Mouse (Mus musculus): ENCODE results near the gene Trmt61a. TPM values are rescaled to one million over a fixed set of nuclear protein-coding genes. Genes with fewer than 3 reads are reported as not detected.

The Trmt61a gene
- polyA plus RNA-seq, 1 experiment from 2014 or later = 11.1 TPM

DNA sequence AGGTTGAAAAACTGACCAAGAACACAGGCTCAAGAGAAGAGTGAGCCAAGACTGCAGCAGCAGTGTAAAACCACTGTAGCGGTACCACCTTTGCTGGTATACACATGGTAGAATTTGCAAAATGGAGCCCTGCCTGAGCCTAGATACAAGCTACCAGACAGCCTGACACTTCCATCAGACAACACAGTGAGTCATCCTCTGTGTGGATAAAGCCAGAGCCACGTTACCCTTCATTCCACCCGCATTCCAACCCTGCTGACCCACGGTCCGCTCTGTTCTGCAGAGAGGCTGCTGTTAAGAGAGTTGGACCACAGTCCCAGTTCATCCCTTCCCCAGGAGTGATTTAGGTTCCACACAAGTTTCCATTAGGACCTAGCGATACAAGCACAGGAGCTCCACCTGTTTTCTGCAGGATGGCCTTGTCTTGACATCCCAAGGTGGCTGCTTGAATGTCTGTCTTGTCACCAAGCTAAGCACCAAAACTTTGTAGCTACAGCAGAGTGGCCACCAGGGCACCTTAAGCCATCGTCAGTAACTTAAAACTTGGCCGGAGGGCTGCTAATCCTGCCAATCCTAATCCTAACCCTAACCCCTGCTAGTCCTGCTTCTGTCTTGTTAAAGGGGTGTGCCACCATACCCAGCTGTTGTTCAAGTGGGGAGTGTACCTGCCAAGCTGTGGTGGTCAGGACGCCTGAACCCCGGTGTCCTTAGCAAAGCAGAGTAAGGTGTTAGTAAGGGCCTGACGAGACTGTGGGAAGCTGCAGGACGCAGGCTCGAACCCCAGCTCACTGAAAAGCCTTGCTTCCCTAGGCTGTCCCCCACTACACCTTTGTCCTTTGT, 12.6 kb upstream of the Trmt61a start:
- Histone ChIP-seq H3K4me1 (peaks cover 47% of the 10 kb centered on the region), H3K27ac (peak overlapping the region; percentile 96), H3K4me2 (no peak overlapping the region), H3K9ac (no peak overlapping the region), H3K27me3 (peaks cover 9% of the 10 kb centered on the region), H3K36me3 (peaks cover 7% of the 10 kb centered on the region), H3K9me3 (no peaks in the 10 kb centered on the region), H3K4me3 (no peak overlapping the region)
- WGBS = 74% methylated on average over 13 of the region's 13 CpGs
- ATAC-seq (ENCODE audit: borderline replicate concordance, extremely low read depth, low FRiP score, low TSS enrichment) = no peak

DNA sequence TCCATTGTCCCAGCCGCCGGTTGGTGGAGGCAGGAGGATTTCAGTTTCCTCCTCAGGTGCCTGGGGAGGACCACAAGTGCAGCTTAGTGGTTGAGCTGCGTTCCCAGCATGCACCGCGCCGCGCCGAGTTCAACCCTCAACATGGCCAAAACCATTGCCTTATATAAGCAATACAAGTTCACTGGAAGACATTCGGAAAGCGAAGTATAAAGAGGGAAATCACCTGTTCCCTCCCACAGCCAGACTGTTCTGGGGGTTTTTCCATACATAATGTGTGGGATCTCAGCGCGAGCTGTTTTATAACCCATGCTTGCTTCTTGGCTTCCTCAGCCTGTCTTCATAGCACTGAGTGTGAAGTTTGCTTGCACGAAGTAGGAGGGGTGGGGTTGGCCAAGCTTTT, 11.5 kb upstream of the Trmt61a start:
- 76% methylated on average over 13 of the region's 13 CpGs for WGBS
- peaks cover 19% of the 10 kb centered on the region for H3K27me3 ChIP-seq
- no peak for ATAC-seq (ENCODE audit: borderline replicate concordance, extremely low read depth, low FRiP score, low TSS enrichment)
- H3K27ac ChIP-seq = no peak overlapping the region
- no peak overlapping the region for H3K4me2 ChIP-seq
- no peak overlapping the region for H3K4me3 ChIP-seq
- H3K4me1 ChIP-seq = peaks cover 58% of the 10 kb centered on the region
- H3K9me3 ChIP-seq = no peaks in the 10 kb centered on the region
- no peak overlapping the region for H3K9ac ChIP-seq
- peaks cover 4% of the 10 kb centered on the region for H3K36me3 ChIP-seq

DNA sequence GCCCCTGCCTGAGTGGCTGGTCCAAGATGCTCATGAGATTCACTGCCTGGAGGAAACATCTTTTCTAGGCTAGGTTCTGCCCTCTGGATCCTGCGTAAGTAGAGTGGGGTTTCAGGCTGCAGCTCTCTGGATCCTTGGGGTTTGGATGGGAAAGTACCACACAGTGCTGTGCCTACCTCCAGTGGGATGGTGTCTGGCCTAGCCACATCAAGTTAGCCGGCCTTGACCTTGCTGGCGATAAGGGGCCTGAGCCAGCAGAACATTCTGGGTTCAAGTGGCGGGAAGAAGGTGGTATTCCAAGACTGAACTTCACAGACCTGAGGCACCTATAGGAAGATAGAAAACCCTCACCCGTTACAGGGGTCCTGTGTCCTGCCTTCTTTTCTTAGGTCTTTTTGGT, 10.5 kb upstream of the Trmt61a start:
- 89% methylated on average over 5 of the region's 5 CpGs for WGBS
- Histone ChIP-seq H3K27me3 (peaks cover 29% of the 10 kb centered on the region), H3K27ac (no peak overlapping the region), H3K9me3 (no peaks in the 10 kb centered on the region), H3K36me3 (no peaks in the 10 kb centered on the region; the same call in 1 of the 2 replicates), H3K4me1 (peaks cover 68% of the 10 kb centered on the region), H3K4me3 (no peak overlapping the region), H3K4me2 (no peak overlapping the region), H3K9ac (no peak overlapping the region)
- ATAC-seq (ENCODE audit: borderline replicate concordance, extremely low read depth, low FRiP score, low TSS enrichment) = no peak

DNA sequence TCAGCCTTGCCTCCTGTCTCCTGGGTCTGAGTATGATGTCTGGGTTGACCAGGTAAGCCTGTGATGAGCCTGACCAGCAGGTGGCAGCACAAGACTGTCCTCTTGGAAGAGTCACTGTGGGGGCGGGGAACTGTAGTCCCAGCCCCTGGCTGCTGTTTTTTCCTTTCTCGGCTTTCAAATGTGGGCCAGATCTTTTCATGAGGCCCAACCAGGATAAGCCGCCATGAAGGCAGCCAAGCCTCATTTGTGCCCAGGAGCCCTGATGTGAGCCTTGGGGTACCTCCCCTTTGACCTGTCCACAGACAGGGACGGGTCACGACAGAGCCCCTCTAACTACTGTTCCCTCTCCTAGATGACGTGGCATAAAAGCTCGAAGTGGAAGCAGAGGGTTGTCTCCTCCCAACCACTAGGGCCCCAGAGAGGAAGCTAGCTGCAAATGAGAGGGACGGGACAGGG, 9.4 kb upstream of the Trmt61a start:
- Histone ChIP-seq H3K9ac (peak overlapping the region; percentile 25; the same call in 1 of the 2 replicates), H3K4me3 (no peak overlapping the region)

DNA sequence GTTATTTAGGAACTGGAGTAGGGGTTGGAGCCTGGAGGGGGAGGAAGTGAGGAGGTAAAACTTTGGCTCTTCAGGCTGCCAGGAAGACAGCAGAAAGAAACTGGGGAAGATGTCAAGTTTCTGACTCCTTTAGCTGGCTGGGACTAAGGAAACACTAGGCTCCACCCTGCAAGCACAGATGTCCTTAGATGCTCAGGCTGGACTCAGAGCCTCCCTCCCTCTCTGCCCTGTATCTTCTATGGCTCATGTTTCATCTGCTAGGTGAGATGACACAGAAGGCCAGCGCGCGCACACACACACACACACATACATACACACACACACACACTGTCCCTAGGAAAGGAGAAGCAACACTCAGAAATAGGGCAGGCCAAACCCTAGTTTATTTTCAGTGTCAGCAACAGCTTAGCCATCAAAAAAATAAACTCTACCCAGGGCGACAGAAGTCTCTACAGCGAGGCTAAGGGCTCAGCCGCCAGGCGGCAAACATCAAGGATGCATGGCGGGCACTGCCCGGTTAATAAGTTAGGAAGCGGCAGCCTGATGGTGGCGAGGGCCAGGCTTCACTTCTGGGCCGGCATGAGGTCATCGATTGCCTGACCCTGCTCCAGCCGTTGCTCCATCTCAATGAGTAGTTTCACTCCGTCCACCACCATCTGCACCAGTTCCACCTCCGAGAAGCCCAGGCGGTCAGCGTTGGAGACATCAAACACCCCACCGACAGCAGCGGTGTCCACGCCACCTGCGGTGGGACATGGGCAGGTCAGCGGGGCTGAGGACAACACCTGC, 8.7 kb upstream of the Trmt61a start:
- Histone ChIP-seq H3K4me1 (peaks cover 64% of the 10 kb centered on the region), H3K27me3 (peaks cover 47% of the 10 kb centered on the region), H3K9ac (0 out of 2 replicates have a peak overlapping the region, but pooled peaks have one; percentile 25), H3K4me2 (peak overlapping the region; percentile 98), H3K27ac (peak overlapping the region; percentile 86), H3K4me3 (no peak overlapping the region), H3K36me3 (no peaks in the 10 kb centered on the region), H3K9me3 (no peaks in the 10 kb centered on the region)
- 61% methylated on average over 23 of the region's 23 CpGs for WGBS
- no peak for ATAC-seq (ENCODE audit: borderline replicate concordance, extremely low read depth, low FRiP score, low TSS enrichment)

More for the DNA sequence above, 9.4 kb upstream of the Trmt61a start:
- H3K36me3 ChIP-seq = no peaks in the 10 kb centered on the region
- peak overlapping the region; percentile 98 for H3K4me2 ChIP-seq
- H3K9me3 ChIP-seq = no peaks in the 10 kb centered on the region
- 3% methylated on average over 8 of the region's 8 CpGs for WGBS
- peaks cover 66% of the 10 kb centered on the region for H3K4me1 ChIP-seq
- ATAC-seq (ENCODE audit: borderline replicate concordance, extremely low read depth, low FRiP score, low TSS enrichment) = peak; percentile 32
- peak overlapping the region; percentile 86 for H3K27ac ChIP-seq
- peaks cover 40% of the 10 kb centered on the region for H3K27me3 ChIP-seq

DNA sequence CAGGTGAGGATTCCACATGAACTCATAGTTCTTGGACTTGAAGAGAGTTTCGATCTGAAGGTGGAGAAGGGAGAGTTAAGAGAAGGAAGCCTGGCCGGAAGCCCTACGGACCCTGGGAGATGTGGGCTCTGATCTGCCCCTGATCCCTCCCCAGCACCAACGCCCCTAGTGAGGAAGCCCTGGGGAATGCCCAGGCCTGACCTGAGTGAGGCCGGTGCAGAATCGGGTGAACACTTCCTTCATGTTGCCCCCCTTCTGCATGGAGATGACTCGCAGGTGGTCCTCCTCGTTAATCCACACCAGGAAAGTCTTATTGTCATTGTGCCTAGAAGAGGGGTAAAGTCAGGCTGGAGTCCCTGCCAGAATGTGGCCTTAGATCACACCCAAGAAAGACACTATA, 7.9 kb upstream of the Trmt61a start:
- peak overlapping the region; percentile 98 for H3K4me2 ChIP-seq
- H3K36me3 ChIP-seq = no peaks in the 10 kb centered on the region
- H3K9ac ChIP-seq = no peak overlapping the region; the same call in 1 of the 2 replicates
- no peaks in the 10 kb centered on the region for H3K9me3 ChIP-seq
- WGBS = 57% methylated on average over 8 of the region's 8 CpGs
- H3K27me3 ChIP-seq = peaks cover 48% of the 10 kb centered on the region
- no peak for ATAC-seq (ENCODE audit: borderline replicate concordance, extremely low read depth, low FRiP score, low TSS enrichment)
- H3K4me1 ChIP-seq = peaks cover 57% of the 10 kb centered on the region
- no peak overlapping the region for H3K27ac ChIP-seq
- peak overlapping the region; percentile 53 for H3K4me3 ChIP-seq

DNA sequence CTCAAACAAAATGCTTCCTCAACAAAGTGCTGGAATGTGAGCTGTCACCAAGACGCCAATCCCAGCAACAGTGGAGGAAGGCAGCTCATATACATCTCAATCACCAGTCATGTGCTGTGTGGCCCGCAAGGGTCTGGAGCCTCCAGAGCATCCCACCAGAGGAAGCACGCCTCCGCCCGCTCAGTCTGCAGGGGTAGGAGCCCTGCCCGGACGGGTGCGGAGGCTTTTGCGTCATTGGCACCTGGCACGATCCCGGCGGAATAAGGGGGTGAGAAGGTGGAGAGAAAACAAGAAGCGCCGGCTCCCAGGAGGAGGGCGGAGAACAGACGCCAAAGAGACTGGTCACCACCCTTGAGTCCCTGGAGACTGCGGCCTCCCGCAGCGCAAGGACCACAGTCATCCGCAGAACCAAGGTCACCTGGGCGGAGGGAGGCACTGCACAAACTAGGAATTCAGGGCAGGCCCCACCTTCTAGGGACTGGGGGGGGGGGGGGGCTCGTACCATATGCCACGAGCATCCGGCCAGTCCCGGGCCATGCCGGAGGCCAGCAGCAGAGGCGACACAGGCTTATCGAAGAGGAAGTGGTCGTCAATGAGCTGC, 7.4 kb upstream of the Trmt61a start:
- H3K9ac ChIP-seq = peak overlapping the region; percentile 33
- H3K4me1 ChIP-seq = peaks cover 52% of the 10 kb centered on the region
- no peak overlapping the region for H3K27ac ChIP-seq
- peaks cover 48% of the 10 kb centered on the region for H3K27me3 ChIP-seq
- H3K9me3 ChIP-seq = no peaks in the 10 kb centered on the region
- ATAC-seq (ENCODE audit: borderline replicate concordance, extremely low read depth, low FRiP score, low TSS enrichment) = no peak
- H3K36me3 ChIP-seq = no peaks in the 10 kb centered on the region
- 11% methylated on average over 29 of the region's 29 CpGs for WGBS
- H3K4me3 ChIP-seq = peak overlapping the region; percentile 53
- peak overlapping the region; percentile 98 for H3K4me2 ChIP-seq

DNA sequence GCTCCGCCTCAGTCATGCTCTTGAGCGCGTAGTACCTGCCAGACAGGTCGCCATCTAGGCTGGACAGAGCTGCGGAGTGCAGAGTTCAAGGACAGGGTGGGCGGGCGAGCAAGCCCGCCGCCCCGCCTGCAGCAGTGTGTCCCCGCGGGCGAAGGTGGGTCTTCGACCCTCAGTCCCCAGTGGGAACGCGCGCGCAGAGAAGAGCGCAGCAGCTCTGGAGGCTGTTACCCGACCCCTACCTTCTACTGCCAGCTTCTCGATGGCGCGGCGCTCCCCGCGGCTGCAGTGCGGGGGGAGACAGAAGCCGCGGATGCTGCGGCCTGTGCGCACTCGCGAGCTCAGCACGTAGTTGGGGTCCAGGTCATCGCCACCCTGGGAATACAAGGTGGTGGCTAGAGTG, 6.9 kb upstream of the Trmt61a start:
- Histone ChIP-seq H3K4me1 (peaks cover 52% of the 10 kb centered on the region), H3K27ac (0 out of 2 replicates have a peak overlapping the region, but pooled peaks have one; percentile 4), H3K4me2 (peak overlapping the region; percentile 98), H3K36me3 (no peaks in the 10 kb centered on the region), H3K9me3 (no peaks in the 10 kb centered on the region), H3K27me3 (peaks cover 48% of the 10 kb centered on the region), H3K9ac (peak overlapping the region; percentile 43), H3K4me3 (peak overlapping the region; percentile 53)
- 2% methylated on average over 35 of the region's 35 CpGs for WGBS
- ATAC-seq (ENCODE audit: borderline replicate concordance, extremely low read depth, low FRiP score, low TSS enrichment) = no peak

DNA sequence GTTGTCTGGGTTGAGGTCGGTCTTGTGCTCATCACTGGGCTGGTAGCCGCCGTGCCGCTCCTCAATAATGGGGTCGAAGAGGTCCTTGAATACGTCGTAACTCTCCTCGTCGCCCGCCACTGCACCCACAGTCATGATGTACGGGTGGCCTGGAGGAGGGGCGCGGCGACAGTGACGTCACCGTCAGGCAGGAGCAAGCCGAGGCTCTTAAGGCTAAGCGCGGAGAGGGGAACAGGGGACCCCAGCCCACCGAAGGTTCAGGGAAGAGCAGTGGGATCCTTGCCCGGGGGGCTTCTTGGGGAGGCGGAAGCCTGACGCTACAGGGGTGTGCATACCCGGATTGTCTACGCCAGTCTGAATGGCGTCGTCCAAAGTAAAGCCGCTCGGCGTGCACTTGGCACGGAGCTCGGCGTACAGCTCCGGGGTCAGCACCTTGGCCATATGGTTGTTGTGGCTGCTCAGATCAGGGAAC, 6.4 kb upstream of the Trmt61a start:
- Histone ChIP-seq H3K36me3 (no peaks in the 10 kb centered on the region), H3K9ac (peak overlapping the region; percentile 43), H3K27me3 (peaks cover 48% of the 10 kb centered on the region), H3K4me1 (peaks cover 49% of the 10 kb centered on the region), H3K9me3 (no peaks in the 10 kb centered on the region), H3K4me3 (peak overlapping the region; percentile 53), H3K27ac (no peak overlapping the region), H3K4me2 (peak overlapping the region; percentile 98)
- no peak; the same call in 1 of the 2 replicates for ATAC-seq (ENCODE audit: borderline replicate concordance, extremely low read depth, low FRiP score, low TSS enrichment)
- WGBS = 0% methylated on average over 34 of the region's 34 CpGs

DNA sequence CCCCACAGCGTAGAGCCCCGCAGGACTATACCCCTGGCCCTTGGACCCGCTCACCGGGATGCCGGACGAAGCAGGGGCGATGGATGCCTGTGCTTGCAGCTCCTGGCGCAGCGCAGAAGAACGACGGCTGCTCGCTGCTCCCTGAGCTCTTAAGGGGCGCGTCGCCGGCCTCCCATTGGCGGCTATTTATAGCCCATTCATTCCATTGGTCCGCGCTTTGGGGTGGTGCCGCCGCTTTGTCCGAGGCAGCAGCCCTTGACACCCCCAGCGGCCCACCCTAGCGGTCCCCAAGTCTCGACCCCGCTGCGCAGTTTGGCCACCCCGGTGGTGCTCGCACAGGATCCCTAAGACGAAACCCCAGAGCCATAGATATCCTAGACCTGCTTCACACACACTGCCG, 5.7 kb upstream of the Trmt61a start, which contains the start of gene Ckb:
Gene Ckb, minus strand, starts transcription at position 163 of the 400 bp plus-strand sequence.
- peak; percentile 48; the same call in 1 of the 2 replicates for ATAC-seq (ENCODE audit: borderline replicate concordance, extremely low read depth, low FRiP score, low TSS enrichment)
- Histone ChIP-seq H3K4me2 (peak within 1 kb of the TSS; percentile 98), H3K27me3 (peaks cover 48% of the 10 kb centered on the region), H3K27ac (0 out of 2 replicates have a peak within 1 kb of the TSS, but pooled peaks have one; percentile 4), H3K4me3 (peak within 1 kb of the TSS; percentile 53), H3K9me3 (no peaks in the 10 kb centered on the region), H3K4me1 (peaks cover 53% of the 10 kb centered on the region), H3K9ac (peak within 1 kb of the TSS; percentile 43), H3K36me3 (no peaks in the 10 kb centered on the region)
- WGBS = under 1% methylated on average over 31 of the region's 31 CpGs

DNA sequence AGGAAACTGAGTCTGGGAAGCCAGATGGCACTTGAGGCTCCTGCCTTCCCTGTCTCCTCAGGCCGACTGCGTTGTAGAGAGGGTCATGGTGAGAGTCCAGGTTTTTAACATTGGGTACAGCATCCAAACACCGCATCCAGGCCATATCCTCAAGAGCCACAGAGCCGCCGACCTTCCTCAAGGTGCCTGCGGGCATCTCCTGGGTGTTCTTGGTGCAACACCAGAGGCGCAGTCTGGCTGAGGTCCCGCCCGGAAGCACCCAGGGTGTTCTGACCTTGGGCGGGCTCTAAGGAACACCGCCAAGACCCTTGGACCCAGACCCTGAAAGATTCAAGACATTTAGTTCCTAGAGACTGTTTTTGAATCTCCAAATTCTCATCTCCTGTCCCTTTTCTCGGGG, 5.3 kb upstream of the Trmt61a start:
- no peaks in the 10 kb centered on the region for H3K36me3 ChIP-seq
- 6% methylated on average over 12 of the region's 12 CpGs for WGBS
- no peak for ATAC-seq (ENCODE audit: borderline replicate concordance, extremely low read depth, low FRiP score, low TSS enrichment)

More for the DNA sequence above, 5.3 kb upstream of the Trmt61a start:
- Histone ChIP-seq H3K4me1 (peaks cover 57% of the 10 kb centered on the region), H3K9me3 (no peaks in the 10 kb centered on the region), H3K9ac (0 out of 2 replicates have a peak overlapping the region, but pooled peaks have one; percentile 4), H3K4me2 (peak overlapping the region; percentile 98), H3K4me3 (peak overlapping the region; percentile 53), H3K27me3 (peaks cover 48% of the 10 kb centered on the region), H3K27ac (no peak overlapping the region)

Data from lung, embryonic 15.5 days (tissue).